Mouse (Mus musculus) kidney, postnatal 14 days (tissue): ENCODE results near the gene Zdhhc21.

Experiments
- DNase-seq: peaks from one replicate; pipeline ENCODE4 v3.0.0; 2022; ENCODE audit warnings: mixed read lengths

Gene Zdhhc21

DNA sequence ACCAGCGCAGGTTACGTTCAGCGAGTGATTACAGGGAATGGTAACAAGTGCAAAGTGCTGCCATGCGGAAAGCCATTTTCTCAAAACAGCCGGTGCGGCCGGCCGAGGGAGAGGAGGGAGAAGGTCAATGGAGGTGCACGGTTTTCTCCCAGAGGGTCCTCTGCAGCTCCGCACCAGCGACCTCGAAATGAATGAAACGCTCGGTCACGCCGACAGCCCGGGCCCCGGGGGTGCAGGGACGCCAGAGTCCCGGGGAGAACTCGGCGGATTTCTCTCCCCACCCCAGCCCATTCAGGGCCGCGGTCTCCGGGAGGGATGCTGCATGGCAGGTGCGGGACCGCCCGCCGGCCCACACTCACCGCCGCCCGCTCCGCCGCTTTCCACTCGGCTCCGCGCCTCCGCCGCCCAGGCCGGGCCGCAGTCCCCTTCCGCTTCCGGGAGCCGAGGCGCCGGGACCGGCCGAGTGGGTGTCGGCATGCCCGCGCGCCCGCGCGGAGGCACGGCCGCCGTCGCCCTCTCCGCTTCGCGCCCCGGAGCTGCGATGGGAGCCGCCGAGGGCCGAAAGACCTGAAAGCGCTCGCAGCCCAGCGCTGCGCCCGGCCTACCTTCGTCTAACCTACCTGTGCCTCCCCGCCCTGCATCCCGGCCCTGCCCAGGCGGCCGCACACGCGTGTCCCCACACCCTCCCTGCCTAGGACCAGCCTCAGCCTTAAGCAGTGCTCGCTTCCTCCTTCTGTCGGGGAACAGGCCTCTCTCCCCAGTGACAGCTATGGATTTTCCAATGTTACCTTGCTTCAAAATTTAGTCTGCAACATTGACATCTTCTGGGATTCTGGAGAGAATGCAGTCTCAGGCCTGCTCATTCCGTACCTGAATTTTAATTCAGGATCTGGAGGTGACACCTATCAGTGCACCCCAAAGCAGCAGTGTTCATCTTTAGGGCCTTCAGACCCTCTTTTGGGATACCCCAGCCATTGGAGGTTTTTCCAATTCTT, at the start of gene Zdhhc21:
Zdhhc21 (minus strand) TSS at position 828 of the 995 bp plus-strand sequence.
- peak; percentile 87 for DNase-seq

DNA sequence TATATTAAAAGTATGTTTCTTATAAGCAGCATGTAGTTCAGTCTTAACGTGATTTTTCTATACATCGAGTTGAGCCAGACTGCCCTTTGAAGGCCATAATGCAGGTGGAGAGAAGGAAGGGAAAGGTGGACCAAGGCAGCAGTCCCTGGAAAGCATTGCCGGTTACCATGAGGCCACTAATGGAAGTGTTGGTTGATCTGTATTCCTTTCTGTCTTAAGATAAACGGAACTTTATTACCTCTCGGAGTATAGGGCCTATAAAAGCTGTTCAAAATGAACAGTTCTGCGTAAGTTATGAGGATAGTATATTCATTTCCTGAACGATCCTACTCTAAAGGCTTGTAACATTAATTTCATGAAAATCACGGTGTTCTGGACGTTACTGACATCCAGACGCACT, 35.5 kb upstream of the Zdhhc21 start:
- no peak for DNase-seq

DNA sequence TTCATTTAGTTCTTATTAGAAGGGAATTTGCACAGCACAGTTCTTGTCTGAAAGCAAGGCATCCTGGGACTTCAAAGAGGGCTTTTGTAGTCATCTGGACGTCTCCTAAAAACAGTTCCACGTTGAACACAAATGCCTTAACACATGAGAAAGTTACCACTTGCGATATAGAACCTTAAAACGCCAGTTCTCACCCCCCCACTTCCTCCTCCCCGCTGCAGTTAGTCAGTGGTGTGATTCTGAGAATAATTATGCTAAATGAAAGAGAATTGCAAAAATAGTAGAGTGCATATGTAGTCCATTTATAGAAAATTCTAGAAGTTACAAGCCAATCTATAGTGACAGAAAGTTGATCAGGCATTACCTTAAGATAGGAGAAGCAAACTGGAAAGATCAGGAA, 32.5 kb upstream of the Zdhhc21 start:
- DNase-seq: no peak

DNA sequence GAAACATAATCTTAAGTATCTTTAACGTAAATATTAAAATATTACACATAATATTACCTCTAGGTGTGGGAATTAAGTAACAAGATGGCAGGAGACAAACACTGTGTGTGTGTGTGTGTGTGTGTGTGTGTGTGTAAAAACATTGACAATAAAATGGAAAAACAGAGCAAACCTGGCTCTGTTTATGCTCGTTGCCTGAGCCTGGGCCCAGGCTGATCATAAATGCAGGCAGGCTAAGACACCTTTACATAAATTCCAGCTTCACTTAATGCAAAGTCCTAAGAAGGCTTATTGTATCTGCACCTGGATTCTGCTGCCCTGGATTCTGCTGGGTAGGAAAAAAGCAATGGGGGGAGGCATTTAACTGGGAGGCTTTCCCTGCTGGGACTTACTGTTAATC, 31.8 kb upstream of the Zdhhc21 start:
- DNase-seq: no peak

DNA sequence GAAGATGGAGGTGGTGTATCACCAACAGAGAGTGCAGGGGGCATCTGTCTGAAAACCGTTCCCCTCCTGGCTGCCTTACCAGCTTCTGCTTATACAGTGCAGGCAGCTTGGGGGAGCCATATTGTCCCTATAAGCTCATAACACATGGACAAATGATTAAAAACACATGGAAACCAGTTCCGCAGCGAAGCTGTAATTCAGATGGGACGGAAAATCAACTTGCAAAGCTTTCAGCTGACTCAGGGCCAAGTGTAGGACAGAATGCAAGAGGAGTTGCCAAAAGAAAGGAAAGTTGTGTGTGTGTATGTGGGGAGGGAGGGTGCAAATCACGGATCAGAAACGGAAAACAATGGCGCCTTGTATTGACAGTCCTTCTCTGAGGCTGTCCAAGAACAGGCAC, 31.3 kb upstream of the Zdhhc21 start:
- no peak for DNase-seq

DNA sequence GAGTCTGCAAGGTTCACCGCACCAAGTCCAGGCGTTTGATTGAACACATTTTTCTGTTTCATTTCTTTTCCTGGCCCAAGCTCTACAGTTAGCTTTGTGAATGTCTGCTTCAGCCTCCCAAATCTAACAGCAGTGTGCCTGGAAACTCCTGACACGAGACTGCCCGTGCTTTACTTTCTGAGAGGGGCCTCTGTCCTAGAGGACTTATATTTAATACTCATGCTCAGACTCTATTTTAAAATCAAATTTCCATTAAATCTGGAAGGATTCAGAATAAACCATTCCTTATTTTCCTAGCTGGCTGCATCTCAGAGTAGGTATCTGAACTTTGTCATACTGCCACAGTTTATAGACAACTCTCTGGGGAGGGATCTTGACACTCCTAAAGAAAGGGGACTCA, 30.8 kb upstream of the Zdhhc21 start:
- DNase-seq: no peak

DNA sequence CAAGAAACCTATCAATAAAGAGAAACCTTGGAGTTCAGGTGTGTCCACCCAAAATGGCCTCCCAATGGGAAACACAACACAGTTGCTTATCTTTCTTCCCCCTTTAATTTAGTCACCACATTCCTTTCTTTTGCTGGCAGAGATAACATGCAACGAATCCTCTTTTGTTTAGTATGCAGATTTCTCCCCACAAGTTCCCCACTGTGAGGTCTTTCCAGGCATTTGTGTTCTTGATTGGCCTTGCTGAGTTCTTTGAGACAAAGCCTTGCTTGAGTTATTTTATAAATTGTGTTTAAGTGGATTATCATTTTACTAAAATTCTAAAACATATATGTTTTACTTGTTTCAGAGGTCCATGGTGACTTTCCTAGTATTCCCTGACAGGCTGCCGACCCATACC, 26.4 kb upstream of the Zdhhc21 start:
- DNase-seq: no peak

DNA sequence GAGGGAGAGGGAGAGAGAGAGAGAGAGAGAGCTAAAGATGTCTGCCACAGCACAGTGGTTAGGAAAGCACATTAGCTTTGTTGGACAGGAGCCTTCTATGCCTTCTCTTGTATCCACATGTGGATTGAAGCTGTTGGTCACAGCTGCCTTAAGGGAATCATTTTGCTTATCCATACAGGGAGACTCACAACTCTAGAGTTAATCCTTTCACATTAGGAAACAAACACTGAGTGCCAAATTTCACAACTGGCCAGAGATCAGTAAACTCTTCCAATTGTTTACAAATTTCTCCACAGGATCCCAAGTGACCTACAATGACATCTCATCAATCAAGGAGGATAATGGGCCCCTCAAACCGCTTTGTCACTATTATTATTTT, 25.8 kb upstream of the Zdhhc21 start:
- DNase-seq: no peak

DNA sequence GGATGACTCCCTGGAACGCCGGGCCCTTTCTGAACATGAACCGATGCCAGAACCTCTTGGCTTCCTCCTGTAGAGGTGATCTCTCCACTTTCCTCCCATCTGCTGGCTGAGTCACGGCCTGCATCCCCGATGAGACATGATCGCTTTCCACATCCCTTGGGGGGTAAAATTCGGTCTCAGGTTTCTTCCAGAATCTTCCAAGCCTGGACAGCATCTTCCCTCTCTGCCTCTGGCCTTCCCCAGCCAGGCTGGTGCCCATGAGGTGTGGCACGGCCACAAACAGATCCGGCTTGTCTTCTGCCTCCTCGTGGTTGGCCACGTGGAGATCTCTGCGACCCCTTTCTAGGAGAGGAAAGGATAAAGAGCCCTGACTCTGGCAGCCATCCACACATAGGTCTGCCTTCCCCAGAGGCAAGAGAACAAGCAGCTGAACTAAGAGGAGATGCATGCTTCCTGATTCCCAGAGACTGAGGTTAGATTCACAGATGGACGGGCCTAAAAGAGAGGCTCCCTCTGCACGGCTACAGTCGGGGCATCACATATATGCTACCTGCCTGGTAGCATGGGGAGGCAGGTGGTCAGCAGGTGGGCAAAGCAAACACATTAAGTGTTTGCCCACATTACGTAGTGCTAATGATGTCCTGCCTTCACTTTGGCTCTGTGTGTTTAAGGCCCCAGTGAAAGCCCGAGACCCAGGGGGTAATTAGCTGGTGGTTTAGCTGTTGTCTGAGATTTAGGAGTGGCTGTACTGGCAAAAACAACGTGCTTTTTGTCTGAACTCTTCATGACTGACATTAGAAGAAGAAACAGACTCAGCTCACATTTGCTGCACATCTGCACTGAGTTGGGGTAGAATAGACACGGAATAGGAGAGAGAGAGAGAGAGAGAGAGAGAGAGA, 25.1 kb upstream of the Zdhhc21 start, which contains the start of gene Cer1:
Cer1 (minus strand) TSS at position 513 of the 899 bp plus-strand sequence.
- no peak for DNase-seq

DNA sequence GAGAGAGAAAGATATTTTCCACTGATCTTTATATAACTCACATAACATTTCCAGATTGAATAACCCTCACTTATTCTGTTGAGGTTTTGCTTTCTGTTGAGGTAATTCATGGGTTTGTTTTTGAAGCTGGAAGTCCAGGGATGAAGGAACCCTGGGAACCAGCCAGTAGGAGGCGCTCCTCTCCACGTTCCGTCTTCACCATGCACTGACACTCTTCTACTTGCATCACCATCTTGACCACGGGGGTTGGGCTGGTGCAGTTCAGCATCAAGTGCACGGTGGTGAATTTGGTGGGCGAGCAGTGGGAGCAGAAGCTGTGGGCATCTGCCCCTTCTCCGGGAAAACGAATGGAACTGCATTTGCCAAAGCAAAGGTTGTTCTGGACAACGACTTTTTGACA, 22.7 kb upstream of the Zdhhc21 start:
- DNase-seq: no peak

DNA sequence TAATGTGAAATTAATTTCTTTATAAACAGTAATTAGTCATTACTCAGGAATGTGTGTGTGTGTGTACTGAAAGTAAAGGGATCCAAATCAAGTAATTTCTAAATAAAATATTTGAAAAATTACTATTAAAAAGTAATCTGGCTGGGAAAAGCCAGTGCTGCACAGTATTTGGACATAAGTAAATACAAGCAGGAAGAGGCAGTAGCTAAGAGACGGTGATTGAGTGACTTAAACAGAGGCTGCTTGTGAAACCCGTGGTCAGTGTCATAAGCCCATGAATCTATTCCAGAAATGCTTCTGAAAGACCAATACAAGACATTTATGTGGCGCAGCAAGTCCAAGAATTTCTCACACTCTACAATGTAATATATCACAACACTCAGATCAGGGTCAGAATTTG, 21.6 kb upstream of the Zdhhc21 start:
- no peak for DNase-seq

DNA sequence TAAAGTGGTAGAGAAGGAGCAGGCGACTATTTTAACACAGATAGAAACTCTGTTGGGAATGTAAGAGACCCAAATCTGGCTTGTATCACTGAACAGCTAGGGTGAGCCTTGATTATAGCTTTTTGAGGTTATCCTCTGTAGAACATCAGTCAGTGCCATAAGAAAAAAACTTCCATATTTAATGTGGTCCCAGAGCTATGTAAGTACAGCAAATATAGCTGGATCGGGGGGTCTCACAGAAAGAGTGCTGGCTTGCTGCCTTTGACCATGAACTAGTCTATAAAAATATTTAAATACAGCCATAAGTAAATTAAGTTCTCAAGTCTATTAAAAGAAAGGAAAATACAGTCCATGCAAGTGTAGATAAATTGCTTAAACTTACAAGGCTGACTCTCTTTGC, 20.5 kb upstream of the Zdhhc21 start:
- DNase-seq: no peak

DNA sequence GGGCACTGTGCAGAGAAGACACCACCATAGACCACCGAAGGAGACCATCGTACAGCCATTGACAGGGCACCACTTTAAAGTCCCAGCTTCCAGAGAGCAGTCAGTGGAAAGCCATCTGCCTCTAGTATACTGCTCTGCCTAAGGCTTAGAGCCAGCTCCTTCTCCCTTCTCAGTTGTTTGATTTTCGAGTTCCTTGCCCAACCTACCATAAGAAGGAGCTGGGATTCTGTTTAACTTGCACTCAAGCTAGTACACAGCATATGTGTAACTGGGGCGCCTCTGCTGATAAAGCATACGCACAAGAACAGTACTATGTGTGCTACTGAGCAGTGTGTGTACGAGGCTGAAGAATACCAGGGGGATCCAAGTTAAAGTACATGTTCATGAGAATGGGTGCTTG, 19.4 kb upstream of the Zdhhc21 start:
- no peak for DNase-seq

DNA sequence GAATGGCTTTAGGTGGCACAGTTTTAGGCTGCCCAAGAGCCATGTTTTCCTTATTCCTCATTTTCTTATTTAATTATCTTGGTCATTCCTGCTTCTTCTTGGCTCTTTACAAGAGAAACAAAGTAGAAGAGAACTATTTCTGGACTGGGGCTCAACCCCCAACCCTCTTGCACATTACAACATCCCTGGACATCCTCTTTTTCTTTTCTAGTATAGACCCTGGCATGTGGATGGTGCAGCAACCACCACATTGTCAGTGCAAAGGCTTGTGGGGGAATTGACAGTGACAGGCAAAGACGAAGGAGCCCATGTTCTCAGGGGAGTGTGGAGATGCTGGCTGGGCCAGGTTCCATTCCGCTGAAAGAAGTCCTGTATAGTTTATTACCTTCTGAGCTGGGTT, 16.9 kb upstream of the Zdhhc21 start:
- no peak for DNase-seq

DNA sequence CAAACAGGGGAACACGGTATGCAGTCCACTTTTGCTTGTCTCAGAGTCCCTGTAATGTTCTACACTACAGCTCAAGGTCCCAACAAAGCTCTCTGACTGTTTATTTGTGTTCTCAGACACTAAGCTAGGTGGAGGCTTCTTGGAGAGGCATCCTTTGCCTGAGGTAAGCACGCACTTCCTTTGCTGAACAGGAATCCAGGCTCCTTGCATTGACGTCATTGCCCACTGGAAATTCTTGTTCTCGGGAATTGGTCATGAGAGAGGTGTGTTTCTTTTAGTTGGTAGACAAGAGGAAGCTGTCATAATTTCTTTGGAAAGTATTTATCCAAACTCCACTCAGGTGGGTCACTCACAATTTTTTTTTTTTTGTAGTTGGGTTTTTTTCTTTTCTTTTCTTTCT, 15.8 kb upstream of the Zdhhc21 start:
- DNase-seq: no peak

DNA sequence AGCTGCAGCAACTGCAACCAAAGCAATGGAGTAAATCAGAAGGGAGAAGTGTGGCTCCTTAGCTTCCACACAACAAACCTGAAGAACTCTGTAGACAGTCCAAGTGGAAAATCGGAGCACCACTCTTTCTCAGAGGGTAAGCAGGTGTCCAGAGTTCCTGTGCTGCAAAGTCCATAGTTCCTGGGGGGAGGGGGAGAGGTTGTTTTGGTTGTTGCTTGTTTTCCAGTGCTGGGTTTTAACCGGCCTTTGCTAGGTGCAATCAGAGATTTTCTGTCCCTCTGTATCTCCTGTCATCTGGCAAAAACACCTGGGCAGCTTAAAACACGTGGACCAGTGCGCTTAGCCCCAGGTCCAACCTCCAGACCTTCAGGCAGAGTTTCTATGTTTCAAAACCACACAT, 15.0 kb upstream of the Zdhhc21 start:
- peak; percentile 8 for DNase-seq

DNA sequence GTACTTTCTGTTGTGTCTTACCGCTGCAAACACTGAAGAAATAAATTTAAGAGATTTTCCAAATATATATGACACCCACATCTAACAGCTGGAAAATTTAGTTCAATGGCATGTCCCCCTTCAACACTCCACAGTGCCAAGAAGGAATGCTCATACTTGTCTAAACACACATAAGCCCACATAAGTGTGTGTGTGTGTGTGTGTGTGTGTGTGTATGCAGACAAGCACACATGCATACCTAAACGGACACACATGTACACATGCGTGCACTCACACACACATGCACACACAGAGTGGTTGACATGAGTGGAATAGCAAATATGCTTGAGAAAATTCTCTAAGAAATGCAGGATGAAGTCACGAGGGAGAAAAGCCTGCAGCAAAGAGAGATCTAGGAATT, 12.8 kb upstream of the Zdhhc21 start:
- DNase-seq: no peak

DNA sequence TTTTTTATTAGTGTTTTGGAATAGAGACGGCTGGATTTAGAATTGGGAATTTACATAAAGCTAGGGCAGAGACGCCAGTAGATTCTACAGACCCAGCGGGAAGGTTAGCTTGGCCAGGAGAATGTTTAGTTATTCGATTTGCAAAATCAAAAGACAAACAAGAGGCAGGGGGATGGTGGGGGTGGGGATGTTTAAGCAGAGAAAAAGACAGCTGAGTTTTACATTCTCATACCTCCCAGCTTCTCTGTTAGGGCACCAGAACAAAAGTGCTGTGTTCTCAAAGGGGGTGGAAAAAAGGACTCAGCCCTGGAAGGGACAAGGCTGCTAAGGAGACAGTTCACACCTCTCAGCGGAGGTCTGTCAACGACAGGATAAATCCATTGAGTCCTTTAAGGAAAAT, 12.4 kb upstream of the Zdhhc21 start:
- no peak for DNase-seq

DNA sequence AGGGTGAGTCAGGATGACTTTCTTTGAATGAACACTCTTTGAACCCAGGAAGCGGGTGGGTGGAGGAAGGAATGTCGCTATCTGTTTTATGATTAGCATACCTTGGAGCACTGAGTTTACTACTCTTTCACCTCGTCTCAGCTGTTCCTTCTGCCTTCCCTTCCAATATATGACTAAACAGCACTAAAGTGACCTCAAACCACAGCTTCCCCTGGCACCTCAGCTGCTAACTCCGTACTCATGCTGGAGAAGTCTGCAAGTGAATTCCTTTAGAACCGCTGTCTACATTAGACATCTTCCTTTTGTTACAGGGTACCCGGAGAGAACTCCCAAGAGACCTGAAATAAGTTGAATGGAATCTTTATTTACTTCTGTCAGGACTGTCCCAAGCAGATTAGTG, 11.2 kb upstream of the Zdhhc21 start:
- no peak for DNase-seq

DNA sequence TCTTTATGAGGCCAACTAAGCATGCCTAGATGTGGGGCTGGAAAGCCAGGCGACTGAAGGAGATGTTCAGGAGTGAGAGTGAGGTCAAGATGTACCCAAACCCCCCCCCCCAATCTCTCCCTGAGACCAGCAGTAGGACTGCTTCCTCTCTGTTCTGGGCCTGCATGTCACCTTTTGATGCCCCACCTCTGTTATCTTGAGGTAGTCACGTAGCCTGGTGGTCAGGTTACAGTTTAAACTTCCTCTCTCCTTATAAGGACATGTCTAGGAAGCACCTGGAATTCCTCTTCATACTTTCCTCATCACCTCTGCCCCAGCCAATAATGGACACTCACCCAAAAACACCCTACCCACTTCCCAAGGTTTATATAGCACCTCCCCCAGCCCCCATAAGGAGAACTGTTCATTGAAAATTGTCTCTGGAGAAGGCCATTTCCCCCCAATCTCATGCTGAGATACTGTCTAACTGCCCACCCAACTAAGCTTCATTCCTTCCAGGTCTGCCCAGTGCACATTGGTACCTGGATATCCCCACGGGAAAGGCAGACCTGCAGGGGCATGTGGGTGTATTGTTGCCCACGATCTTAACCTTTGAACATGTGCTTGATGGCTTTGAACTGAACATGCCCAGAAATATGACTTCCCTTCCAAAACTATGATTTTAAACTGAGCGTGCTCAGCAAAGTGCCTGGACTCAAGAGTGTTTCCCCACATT, 8.1 kb upstream of the Zdhhc21 start:
- DNase-seq: no peak

DNA sequence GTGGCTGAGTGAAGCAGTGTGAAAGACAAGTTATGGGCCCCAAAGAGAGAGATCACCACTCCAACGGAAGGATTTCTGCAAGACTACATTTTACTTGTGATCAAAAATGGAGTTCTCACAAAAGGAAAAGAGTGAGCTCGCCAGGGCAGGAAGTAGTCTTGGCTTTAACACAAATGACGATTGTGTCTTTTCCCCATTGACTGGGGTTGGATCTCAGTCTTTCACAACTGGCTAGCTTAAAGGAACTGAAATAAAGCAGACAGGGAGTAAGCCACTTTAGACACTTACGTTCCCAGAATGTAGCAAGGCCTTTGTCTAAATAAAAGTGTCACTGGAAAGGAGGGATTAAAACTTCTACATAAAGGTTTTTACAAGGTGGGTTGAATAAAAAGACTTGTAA, 7.4 kb upstream of the Zdhhc21 start:
- DNase-seq: no peak

DNA sequence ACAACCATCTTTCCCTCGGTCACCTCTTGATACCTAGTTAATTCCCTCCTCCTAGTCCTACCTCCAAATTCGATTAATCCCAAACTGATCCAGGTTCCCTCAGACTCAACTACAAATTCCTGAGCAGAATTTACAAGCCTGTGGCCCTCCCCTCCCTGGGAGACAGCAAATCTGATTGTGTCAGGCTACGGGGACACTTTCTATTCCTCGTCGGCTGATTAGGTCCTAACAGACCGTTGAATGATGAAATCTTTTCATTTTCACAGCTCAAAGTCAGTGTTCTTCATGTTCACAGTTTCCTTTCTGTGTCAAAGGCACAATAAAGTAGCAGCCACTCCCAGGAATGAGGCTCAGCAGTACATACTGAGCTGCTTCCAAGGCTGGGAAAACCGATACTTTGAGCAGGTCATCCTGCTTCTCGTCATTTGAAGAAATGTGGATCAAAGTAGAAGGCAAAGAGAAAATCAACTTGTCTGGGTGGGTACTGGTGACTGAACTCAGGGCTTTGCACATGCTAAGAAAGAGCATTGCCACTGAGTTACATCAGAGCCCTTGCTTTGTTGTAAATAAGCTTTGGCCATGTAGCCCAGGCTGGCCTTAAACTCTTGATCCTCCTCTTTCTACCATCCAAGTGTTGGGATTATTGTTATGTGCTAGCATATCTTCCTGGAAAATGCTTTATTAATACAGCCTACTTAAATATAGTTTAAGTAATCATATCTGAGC, 5.4 kb upstream of the Zdhhc21 start:
- no peak for DNase-seq
